Mouse (Mus musculus): ENCODE data around the gene Uts2b.

Uts2b gene

GRCm38 (mm10) chr16:27370191-27370590, at the start of gene Uts2b:
Gene Uts2b (minus strand): TSS chr16:27370239.
- no peak for TF ChIP-seq GATA4 (IDR thresholded peaks at IDR 0.05; ENCODE audit: insufficient replicate concordance, low read length)

- no peak for TF ChIP-seq GATA4 (IDR thresholded peaks at IDR 0.05; ENCODE audit: insufficient replicate concordance, low read length)
These were observed 47.6 kb upstream of the Uts2b start for GRCm38 (mm10) chr16:27417632-27418031.

GRCm38 (mm10) chr16:27416937-27417584, 47.0 kb upstream of the Uts2b start:
- no peak for TF ChIP-seq GATA4 (IDR thresholded peaks at IDR 0.05; ENCODE audit: insufficient replicate concordance, low read length)

- no peak for TF ChIP-seq GATA4 (IDR thresholded peaks at IDR 0.05; ENCODE audit: insufficient replicate concordance, low read length)
These were observed 34.1 kb upstream of the Uts2b start for GRCm38 (mm10) chr16:27404107-27404506.

GRCm38 (mm10) chr16:27401579-27401978, 31.5 kb upstream of the Uts2b start:
- no peak for TF ChIP-seq GATA4 (IDR thresholded peaks at IDR 0.05; ENCODE audit: insufficient replicate concordance, low read length)

- TF ChIP-seq GATA4 (IDR thresholded peaks at IDR 0.05; ENCODE audit: insufficient replicate concordance, low read length) = no peak
These were observed 29.7 kb upstream of the Uts2b start for GRCm38 (mm10) chr16:27399719-27400253.

- TF ChIP-seq GATA4 (IDR thresholded peaks at IDR 0.05; ENCODE audit: insufficient replicate concordance, low read length) = no peak
These were observed 29.1 kb upstream of the Uts2b start for GRCm38 (mm10) chr16:27399026-27399718.

- no peak for TF ChIP-seq GATA4 (IDR thresholded peaks at IDR 0.05; ENCODE audit: insufficient replicate concordance, low read length)
These were observed 26.9 kb upstream of the Uts2b start for GRCm38 (mm10) chr16:27396951-27397350.

- no peak for TF ChIP-seq GATA4 (IDR thresholded peaks at IDR 0.05; ENCODE audit: insufficient replicate concordance, low read length)
These were observed 25.4 kb upstream of the Uts2b start for GRCm38 (mm10) chr16:27395251-27396037.

- TF ChIP-seq GATA4 (IDR thresholded peaks at IDR 0.05; ENCODE audit: insufficient replicate concordance, low read length) = no peak
These were observed 21.8 kb upstream of the Uts2b start for GRCm38 (mm10) chr16:27391845-27392244.

- no peak for TF ChIP-seq GATA4 (IDR thresholded peaks at IDR 0.05; ENCODE audit: insufficient replicate concordance, low read length)
These were observed 20.3 kb upstream of the Uts2b start for GRCm38 (mm10) chr16:27390306-27390705.

- TF ChIP-seq GATA4 (IDR thresholded peaks at IDR 0.05; ENCODE audit: insufficient replicate concordance, low read length) = no peak
These were observed 19.7 kb upstream of the Uts2b start for GRCm38 (mm10) chr16:27389534-27390282.

GRCm38 (mm10) chr16:27388761-27389451, 18.9 kb upstream of the Uts2b start, which contains the start of gene Ccdc50:
Gene Ccdc50 (plus strand): TSS chr16:27388869.
- TF ChIP-seq GATA4 (IDR thresholded peaks at IDR 0.05; ENCODE audit: insufficient replicate concordance, low read length) = no peak
